ENCODE assay signal across 9 mouse cellular contexts in the genomic region with DNA sequence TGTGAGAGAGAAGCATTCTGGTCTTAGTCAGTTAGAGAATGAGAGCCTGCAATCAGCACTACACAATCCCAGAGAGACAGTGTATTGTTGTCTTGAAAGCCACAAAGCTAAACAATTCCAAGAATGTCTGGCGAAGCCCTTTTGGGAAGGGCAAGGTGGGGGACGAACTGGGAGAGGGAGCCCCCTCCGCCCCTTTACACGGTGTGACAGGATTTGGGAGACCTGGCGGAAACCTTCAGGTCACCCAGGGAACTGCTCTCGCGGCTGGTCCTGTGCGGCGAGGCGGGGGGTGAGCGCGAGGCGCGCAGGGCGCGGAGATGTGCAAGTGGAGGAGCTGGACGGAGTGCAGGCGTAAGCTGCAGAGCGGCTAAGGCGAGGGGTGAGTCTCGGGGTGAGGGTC. TPM values are rescaled to one million over a fixed set of nuclear protein-coding genes. Genes with fewer than 3 reads are reported as not detected.
A peak's percentile ranks its signal among the peaks of the same experiment; 100 is the strongest.
DNase-seq lines count a peak whose midpoint lies in the region; ATAC-seq and TF ChIP-seq lines count a peak whose summit lies in the region.
"Had no signal": no experiment of that assay in that cellular context is flagged by ENCODE, and none has a peak within 500 bp of the region (broad histone marks: within the 10 kb centered on the region; RNA-seq: fewer than 3 reads in every experiment).

No protein-coding gene starts in this region.

- no peaks in the 10 kb centered on the region for H3K4me1 ChIP-seq in intestine, embryonic 15.5 days (replicated peaks)
- no peaks in the 10 kb centered on the region for H3K4me1 ChIP-seq in liver, embryonic 14.5 days (replicated peaks; ENCODE audit: control insufficient read depth in 2 of 2, insufficient read depth in 2 of 2, low read length in 1 of 2)
- H3K4me1 ChIP-seq in neural tube, embryonic 15.5 days, result peaks cover 10% of the 10 kb centered on the region; the same call in 1 of the 2 replicates

- H3K4me3 ChIP-seq in gastrocnemius, adult 2 months, result peak overlapping the region; percentile 80
- H3K4me3 ChIP-seq in intestine, embryonic 15.5 days (replicated peaks), result peak overlapping the region; percentile 62
- peak overlapping the region; percentile 5 to 40; a peak in 3 of 4 replicates for H3K4me3 ChIP-seq in liver, embryonic 14.5 days (ENCODE audit: insufficient read depth in 1 of 2, low read depth in 2 of 2, low read length in 2 of 2)
- H3K4me3 ChIP-seq in neural tube, embryonic 15.5 days (replicated peaks), result peak overlapping the region; percentile 73

- no peak for TF ChIP-seq EP300 in liver, embryonic 14.5 days (IDR thresholded peaks at IDR 0.05; ENCODE audit: low read depth)

- H3K27ac ChIP-seq in gastrocnemius, adult 2 months, result peak overlapping the region; percentile 67
- H3K27ac ChIP-seq in intestine, embryonic 15.5 days, result no peak overlapping the region
- H3K27ac ChIP-seq in liver, embryonic 14.5 days, result no peak overlapping the region
- H3K27ac ChIP-seq in neural tube, embryonic 15.5 days (replicated peaks), result no peak overlapping the region

- ATAC-seq in intestine, embryonic 15.5 days, result peak; percentile 82
- no peak for ATAC-seq in liver, embryonic 14.5 days (ENCODE audit: insufficient read depth)
- peak; percentile 85 for ATAC-seq in neural tube, embryonic 15.5 days (ENCODE audit: low FRiP score)

- H3K4me2 ChIP-seq in intestine, embryonic 15.5 days (replicated peaks), result peak overlapping the region; percentile 100
- peak overlapping the region; percentile 55 for H3K4me2 ChIP-seq in liver, embryonic 14.5 days (ENCODE audit: low read depth)
- peak overlapping the region; percentile 100 for H3K4me2 ChIP-seq in neural tube, embryonic 15.5 days

- H3K36me3 ChIP-seq in intestine, embryonic 15.5 days, result no peaks in the 10 kb centered on the region
- no peaks in the 10 kb centered on the region for H3K36me3 ChIP-seq in liver, embryonic 14.5 days (replicated peaks; ENCODE audit: control insufficient read depth, insufficient read depth, low read depth)
- no peaks in the 10 kb centered on the region for H3K36me3 ChIP-seq in neural tube, embryonic 15.5 days

- 0 out of 2 replicates have a peak, but pooled peaks cover 3% of the 10 kb centered on the region for H3K27me3 ChIP-seq in intestine, embryonic 15.5 days (replicated peaks)
- peaks cover 18% of the 10 kb centered on the region for H3K27me3 ChIP-seq in liver, embryonic 14.5 days (ENCODE audit: control insufficient read depth, insufficient read depth, low read length)
- peaks cover 2% of the 10 kb centered on the region; the same call in 1 of the 2 replicates for H3K27me3 ChIP-seq in neural tube, embryonic 15.5 days (replicated peaks)

- peak overlapping the region; percentile 51 for H3K9ac ChIP-seq in intestine, embryonic 15.5 days
- no peak overlapping the region for H3K9ac ChIP-seq in liver, embryonic 14.5 days (replicated peaks)
- H3K9ac ChIP-seq in neural tube, embryonic 15.5 days (replicated peaks), result peak overlapping the region; percentile 62

- peak; percentile 28 to 37 for DNase-seq in cerebellum, postnatal 14 days
- no peak for DNase-seq in cerebellum, adult 9-10 months
- peak; percentile 6 to 11 for DNase-seq in adrenal gland, postnatal 4 days (ENCODE audit: low spot score in 2 of 2)
- peak; percentile 46 for DNase-seq in gastrocnemius, adult 2 months
- DNase-seq in liver, embryonic 14.5 days (ENCODE audit: low read depth in 3 of 3, low spot score in 3 of 3), result no peak
- DNase-seq in thymus, postnatal 0 days (ENCODE audit: low spot score), result no peak

- TF ChIP-seq CTCF in gastrocnemius, adult 2 months (IDR thresholded peaks at IDR 0.05), result 0 out of 2 replicates have a peak, but pooled peaks have one; percentile 7
- TF ChIP-seq CTCF in liver, embryonic 14.5 days (IDR thresholded peaks at IDR 0.05; ENCODE audit: low read depth), result no peak

- H3K9me3 ChIP-seq in intestine, embryonic 15.5 days, result no peaks in the 10 kb centered on the region
- no peaks in the 10 kb centered on the region for H3K9me3 ChIP-seq in liver, embryonic 14.5 days (ENCODE audit: control insufficient read depth, low read length)
- H3K9me3 ChIP-seq in neural tube, embryonic 15.5 days (replicated peaks), result no peaks in the 10 kb centered on the region

- under 1% methylated on average over 21 of the region's 21 CpGs for WGBS in intestine, embryonic 15.5 days
- 7% methylated on average over 12 of the region's 21 CpGs for WGBS in liver, embryonic 14.5 days (ENCODE audit: insufficient replicate concordance)
- 0% methylated on average over 21 of the region's 21 CpGs for WGBS in neural tube, embryonic 15.5 days

- intact Hi-C loops in gastrocnemius, adult 2 months (cut with DNase I), result no loop called here

RNA-seq across cellular contexts. Expression of gene Mme, which starts 53.9 kb away (rescaled TPM):
- total RNA-seq in adrenal gland, postnatal 4 days (2021), result 10 to 100 TPM; 27.5 to 45.8 TPM
- total RNA-seq in gastrocnemius, adult 2 months (2021), result 1 to 10 TPM; 3.1 to 5.2 TPM
- polyA plus RNA-seq in intestine, embryonic 15.5 days (2015; fragmentation: Nextera tagmentation; extraction: Ambion mirVana), result 6.3 TPM in 2 replicates
- 0.01 and 0.03 TPM in 2 replicates for polyA plus RNA-seq in liver, embryonic 14.5 days (2012; rRNA removed)
- polyA plus RNA-seq in liver, embryonic 14.5 days (2014; fragmentation: Nextera tagmentation; extraction: Ambion mirVana), result 0.10 and 0.11 TPM in 2 replicates
- polyA plus RNA-seq in neural tube, embryonic 15.5 days (2015; fragmentation: Nextera tagmentation; extraction: Ambion mirVana), result 3.5 and 3.6 TPM in 2 replicates
- 2.7 and 3.0 TPM in 2 replicates for polyA plus RNA-seq in thymus, postnatal 0 days (2015; fragmentation: Nextera tagmentation; extraction: Ambion mirVana)
- polyA plus RNA-seq: C2C12 had no signal

Comparison
In these comparisons a context has a peak if more than half of its experiments do, and no peak if none do; other contexts are left out.
1. DNase-seq: peak in cerebellum, postnatal 14 days (2 of 2), adrenal gland, postnatal 4 days (2 of 2) and gastrocnemius, adult 2 months (single experiment); none in cerebellum, adult 9-10 months (single experiment), liver, embryonic 14.5 days (0 of 3) and thymus, postnatal 0 days (single experiment).
2. H3K4me3 ChIP-seq: peak in every context shown above with its lines; median percentile 80 in gastrocnemius, adult 2 months; 73 in neural tube, embryonic 15.5 days; 62 in intestine, embryonic 15.5 days; 22 in liver, embryonic 14.5 days.
3. Peak in every context shown above with its lines, with median percentiles within 50 percentile points of each other: H3K4me2 ChIP-seq.